Mouse (Mus musculus): ENCODE data around the gene Hoxd4.

DNA sequence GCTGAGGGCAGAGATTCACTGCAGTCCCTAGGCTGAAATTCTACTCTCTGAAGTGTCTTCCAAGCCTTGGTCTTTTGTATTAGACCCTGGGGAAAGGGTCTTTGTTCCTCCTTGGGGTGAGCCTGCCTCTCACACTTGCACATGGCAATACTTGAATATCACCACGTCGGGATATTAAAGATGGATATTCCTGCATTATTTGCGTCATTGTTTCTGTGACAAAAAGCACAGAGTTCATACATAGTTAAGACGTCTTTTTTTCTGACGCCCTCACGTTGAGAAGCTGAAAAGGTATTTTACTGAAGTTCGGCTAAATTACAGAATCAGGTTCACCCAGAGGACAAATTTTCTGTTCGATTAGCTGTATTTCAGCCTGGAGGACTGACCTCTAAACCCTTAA, 18.6 kb downstream of the Hoxd4 start:
- TF ChIP-seq CTCF (IDR thresholded peaks at IDR 0.05; ENCODE audit: borderline replicate concordance, extremely low read depth, insufficient read depth, insufficient read length) = no peak
- no peak for TF ChIP-seq POLR2A (IDR thresholded peaks at IDR 0.05; ENCODE audit: borderline replicate concordance, extremely low read depth, insufficient read depth, insufficient read length, poor library complexity, severe bottlenecking)

Data from brain, embryonic 14.5 days (tissue).